Mouse (Mus musculus) heart, embryonic 10.5 days (tissue): Measurements from ENCODE around the gene Arhgdia. TPM values are rescaled to one million over a fixed set of nuclear protein-coding genes. Genes with fewer than 3 reads are reported as not detected.

Source experiments
- DNase-seq: peaks from one replicate; pipeline ENCODE4 v3.0.0-alpha.2; 2017; ENCODE audit warnings: low spot score
- H3K27ac ChIP-seq: fragments of 300-500 bp; sonication (generic); 2 replicates; pipeline ENCODE4 v1.5.1; 2016; ENCODE audit warnings: mild to moderate bottlenecking
- H3K27me3 ChIP-seq: fragments of 300-500 bp; sonication (generic); 2 replicates; pipeline ENCODE4 v1.6.1; 2016; ENCODE audit warnings: mild to moderate bottlenecking; ENCODE audit not compliant: poor library complexity, insufficient read depth, severe bottlenecking
- H3K36me3 ChIP-seq: fragments of 300-500 bp; sonication (generic); 2 replicates; pipeline ENCODE4 v1.6.1; 2016; ENCODE audit warnings: mild to moderate bottlenecking, moderate library complexity
- H3K4me1 ChIP-seq: fragments of 300-500 bp; sonication (generic); 2 replicates; pipeline ENCODE4 v1.6.1; 2016; ENCODE audit warnings: mild to moderate bottlenecking
- H3K4me3 ChIP-seq: fragments of 300-500 bp; sonication (generic); 2 replicates; pipeline ENCODE4 v1.5.1; 2016; ENCODE audit warnings: mild to moderate bottlenecking, moderate library complexity
- H3K9me3 ChIP-seq: fragments of 300-500 bp; sonication (generic); 2 replicates; pipeline ENCODE4 v1.6.1; 2016; ENCODE audit warnings: mild to moderate bottlenecking, moderate library complexity
- WGBS: fragments of 180-500 bp; shearing (Covaris S2); methylation state at CpG from one replicate; pipeline ENCODE4 v1.1.7; 2016; 5-methylcytosine and 5-hydroxymethylcytosine counted together
- polyA plus RNA-seq: library from polyadenylated mRNA; unstranded; fragments of >200 nt; fragmentation: Nextera tagmentation; extraction: Ambion mirVana; gene quantifications from 2 replicates; pipeline ENCODE4 v1.2.1, GENCODE M21; 2016

Gene Arhgdia
- polyA plus RNA-seq, 1 experiment from 2014 or later, result 673 TPM

- WGBS, result 90% methylated on average over 14 of the region's 14 CpGs
- peaks cover 60% of the 10 kb centered on the region for H3K36me3 ChIP-seq
- no peak for DNase-seq
- H3K4me3 ChIP-seq, result no peak overlapping the region
- no peaks in the 10 kb centered on the region for H3K27me3 ChIP-seq
- peaks cover 37% of the 10 kb centered on the region for H3K4me1 ChIP-seq
- H3K9me3 ChIP-seq, result no peaks in the 10 kb centered on the region
- H3K27ac ChIP-seq, result no peak overlapping the region; the same call in 1 of the 2 replicates
Measured at GRCm38 (mm10) chr11:120620195-120620594, 38.8 kb upstream of the Arhgdia start.

GRCm38 (mm10) chr11:120618619-120619535, 37.5 kb upstream of the Arhgdia start:
- Histone ChIP-seq H3K4me3 (peak overlapping the region; percentile 79; the same call in 1 of the 2 replicates), H3K4me1 (peaks cover 27% of the 10 kb centered on the region), H3K27ac (peak overlapping the region; percentile 89), H3K36me3 (peaks cover 71% of the 10 kb centered on the region), H3K27me3 (no peaks in the 10 kb centered on the region), H3K9me3 (no peaks in the 10 kb centered on the region)
- no peak for DNase-seq
- WGBS, result 90% methylated on average over 25 of the region's 25 CpGs

- Histone ChIP-seq H3K27ac (peak within 1 kb of the TSS; percentile 89), H3K36me3 (peaks cover 75% of the 10 kb centered on the region), H3K27me3 (no peaks in the 10 kb centered on the region), H3K4me3 (peak within 1 kb of the TSS; percentile 79), H3K9me3 (no peaks in the 10 kb centered on the region), H3K4me1 (peaks cover 20% of the 10 kb centered on the region)
- peak; percentile 96 for DNase-seq
- WGBS, result under 1% methylated on average over 56 of the region's 56 CpGs
Measured at GRCm38 (mm10) chr11:120617519-120618112, 36.2 kb upstream of the Arhgdia start, which contains the start of gene Pcyt2. Gene Pcyt2, minus strand, starts transcription at chr11:120617936.

- Histone ChIP-seq H3K4me3 (peak overlapping the region; percentile 79), H3K27me3 (no peaks in the 10 kb centered on the region), H3K4me1 (peaks cover 20% of the 10 kb centered on the region), H3K9me3 (no peaks in the 10 kb centered on the region), H3K36me3 (peaks cover 77% of the 10 kb centered on the region), H3K27ac (peak overlapping the region; percentile 89)
- no peak for DNase-seq
- 35% methylated on average over 4 of the region's 4 CpGs for WGBS
Measured at GRCm38 (mm10) chr11:120616617-120617294, 35.3 kb upstream of the Arhgdia start.

- Histone ChIP-seq H3K4me1 (peaks cover 20% of the 10 kb centered on the region), H3K27me3 (no peaks in the 10 kb centered on the region; the same call in 1 of the 2 replicates), H3K9me3 (no peaks in the 10 kb centered on the region), H3K36me3 (peaks cover 77% of the 10 kb centered on the region), H3K27ac (no peak overlapping the region), H3K4me3 (0 out of 2 replicates have a peak overlapping the region, but pooled peaks have one; percentile 9)
- 89% methylated on average over 11 of the region's 11 CpGs for WGBS
- DNase-seq, result no peak
Measured at GRCm38 (mm10) chr11:120615606-120616203, 34.3 kb upstream of the Arhgdia start.

- no peaks in the 10 kb centered on the region; the same call in 1 of the 2 replicates for H3K27me3 ChIP-seq
- H3K4me1 ChIP-seq, result peaks cover 20% of the 10 kb centered on the region
- 86% methylated on average over 6 of the region's 6 CpGs for WGBS
- no peak overlapping the region for H3K27ac ChIP-seq
- H3K9me3 ChIP-seq, result no peaks in the 10 kb centered on the region
- H3K4me3 ChIP-seq, result no peak overlapping the region
- DNase-seq, result no peak
- peaks cover 77% of the 10 kb centered on the region for H3K36me3 ChIP-seq
Measured at GRCm38 (mm10) chr11:120615167-120615566, 33.7 kb upstream of the Arhgdia start.

- no peak for DNase-seq
- WGBS, result 89% methylated on average over 8 of the region's 8 CpGs
- H3K36me3 ChIP-seq, result peaks cover 78% of the 10 kb centered on the region
- peaks cover 30% of the 10 kb centered on the region for H3K4me1 ChIP-seq
- H3K9me3 ChIP-seq, result no peaks in the 10 kb centered on the region
- H3K27ac ChIP-seq, result no peak overlapping the region
- peaks cover 10% of the 10 kb centered on the region for H3K27me3 ChIP-seq
- H3K4me3 ChIP-seq, result no peak overlapping the region
Measured at GRCm38 (mm10) chr11:120613976-120614375, 32.6 kb upstream of the Arhgdia start.

GRCm38 (mm10) chr11:120613481-120613972, 32.1 kb upstream of the Arhgdia start:
- Histone ChIP-seq H3K4me1 (peaks cover 34% of the 10 kb centered on the region), H3K9me3 (no peaks in the 10 kb centered on the region), H3K36me3 (peaks cover 74% of the 10 kb centered on the region), H3K27ac (no peak overlapping the region), H3K27me3 (peaks cover 12% of the 10 kb centered on the region), H3K4me3 (no peak overlapping the region)
- 82% methylated on average over 10 of the region's 10 CpGs for WGBS
- DNase-seq, result no peak

GRCm38 (mm10) chr11:120612763-120613162, 31.3 kb upstream of the Arhgdia start:
- WGBS, result 37% methylated on average over 6 of the region's 6 CpGs
- peak overlapping the region; percentile 2; the same call in 1 of the 2 replicates for H3K4me3 ChIP-seq
- H3K27me3 ChIP-seq, result peaks cover 14% of the 10 kb centered on the region
- peaks cover 38% of the 10 kb centered on the region for H3K4me1 ChIP-seq
- H3K36me3 ChIP-seq, result peaks cover 66% of the 10 kb centered on the region
- DNase-seq, result peak; percentile 89
- no peaks in the 10 kb centered on the region for H3K9me3 ChIP-seq
- H3K27ac ChIP-seq, result no peak overlapping the region

- Histone ChIP-seq H3K27ac (no peak overlapping the region), H3K9me3 (no peaks in the 10 kb centered on the region), H3K36me3 (peaks cover 79% of the 10 kb centered on the region), H3K4me3 (no peak overlapping the region), H3K4me1 (peaks cover 26% of the 10 kb centered on the region), H3K27me3 (peaks cover 25% of the 10 kb centered on the region)
- DNase-seq, result no peak
- 79% methylated on average over 9 of the region's 9 CpGs for WGBS
Measured at GRCm38 (mm10) chr11:120610477-120611046, 29.1 kb upstream of the Arhgdia start.

GRCm38 (mm10) chr11:120609250-120609649, 27.8 kb upstream of the Arhgdia start:
- 35% methylated on average over 8 of the region's 8 CpGs for WGBS

More at GRCm38 (mm10) chr11:120609250-120609649, 27.8 kb upstream of the Arhgdia start:
- peak overlapping the region; percentile 59 for H3K4me3 ChIP-seq
- peak; percentile 93 for DNase-seq
- H3K36me3 ChIP-seq, result peaks cover 81% of the 10 kb centered on the region
- peaks cover 25% of the 10 kb centered on the region for H3K4me1 ChIP-seq
- peaks cover 25% of the 10 kb centered on the region for H3K27me3 ChIP-seq
- H3K27ac ChIP-seq, result peak overlapping the region; percentile 82
- no peaks in the 10 kb centered on the region for H3K9me3 ChIP-seq
